Mouse (Mus musculus): Measurements from ENCODE around the gene Zfp609.

The Zfp609 gene

GRCm38 (mm10) chr9:65771011-65771664, 56.2 kb downstream of the Zfp609 start:
- in situ Hi-C loops (cut with MboI, MseI), result no loop called here

- in situ Hi-C loops (cut with MboI, MseI), result no loop called here
Measured at GRCm38 (mm10) chr9:65762728-65763127, 64.6 kb downstream of the Zfp609 start.

DNA sequence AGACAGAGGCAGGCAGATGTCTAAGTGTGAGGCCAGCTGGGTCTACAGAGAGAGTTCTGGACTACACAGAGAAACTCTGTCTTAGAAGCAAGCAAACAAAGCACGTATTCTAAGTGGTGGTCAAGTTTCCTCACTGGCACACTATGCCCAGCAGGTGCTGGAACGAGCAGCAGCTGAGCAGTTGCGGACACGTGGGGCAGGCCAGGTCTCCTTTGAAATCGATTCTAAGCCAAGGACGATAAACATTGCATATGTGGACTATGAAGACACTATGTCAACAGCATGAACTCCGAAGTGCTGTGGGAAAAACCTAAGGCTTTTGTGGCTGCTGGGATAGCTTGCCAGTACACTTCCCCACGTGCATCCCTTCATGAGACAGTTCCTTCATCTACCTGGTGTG, 67.4 kb downstream of the Zfp609 start:
- in situ Hi-C loops (cut with MboI, MseI), result no loop called here

DNA sequence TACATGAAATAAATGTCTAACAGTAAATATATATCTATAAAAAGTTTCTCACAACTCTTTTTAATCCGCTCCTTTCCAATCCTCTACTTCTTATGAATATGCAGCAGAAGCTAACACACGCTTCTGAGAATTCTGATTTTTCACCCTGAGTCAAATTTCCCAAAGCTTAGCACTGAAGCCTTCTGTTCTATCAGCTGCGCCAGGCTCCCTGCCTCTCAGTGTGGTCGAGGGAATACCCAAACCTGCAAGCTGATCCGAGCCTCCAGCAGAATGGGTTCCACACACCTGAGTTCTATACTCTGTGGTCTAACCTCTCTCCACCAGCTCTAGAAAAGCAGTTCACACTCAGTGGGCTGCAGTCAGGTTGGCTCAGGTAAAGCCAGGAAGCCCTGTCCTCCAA, 68.1 kb downstream of the Zfp609 start:
- in situ Hi-C loops (cut with MboI, MseI), result no loop called here

- in situ Hi-C loops (cut with MboI, MseI), result no loop called here
Measured at GRCm38 (mm10) chr9:65757826-65758225, 69.5 kb downstream of the Zfp609 start.

- in situ Hi-C loops (cut with MboI, MseI), result no loop called here
Measured at GRCm38 (mm10) chr9:65755673-65756375, 71.5 kb downstream of the Zfp609 start.

DNA sequence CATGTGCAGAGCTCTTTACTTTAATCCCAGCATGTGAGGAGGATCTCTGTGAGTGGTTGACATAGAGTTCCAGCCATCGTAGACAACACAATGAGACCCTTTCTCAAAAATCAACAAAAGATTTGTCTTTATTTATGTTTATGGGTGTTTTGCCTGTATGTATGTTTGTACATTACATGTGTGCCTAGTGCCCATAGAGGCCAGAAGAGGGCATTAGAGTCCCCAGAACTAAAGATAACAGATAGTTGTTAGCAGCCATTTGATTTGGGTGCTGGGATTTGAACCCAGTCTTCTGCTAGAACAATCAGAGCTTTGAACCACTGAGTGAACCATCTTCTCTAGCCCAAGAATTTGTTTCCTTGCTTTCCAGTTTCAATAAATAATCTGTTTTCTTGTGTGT, 72.2 kb downstream of the Zfp609 start:
- in situ Hi-C loops (cut with MboI, MseI), result no loop called here

DNA sequence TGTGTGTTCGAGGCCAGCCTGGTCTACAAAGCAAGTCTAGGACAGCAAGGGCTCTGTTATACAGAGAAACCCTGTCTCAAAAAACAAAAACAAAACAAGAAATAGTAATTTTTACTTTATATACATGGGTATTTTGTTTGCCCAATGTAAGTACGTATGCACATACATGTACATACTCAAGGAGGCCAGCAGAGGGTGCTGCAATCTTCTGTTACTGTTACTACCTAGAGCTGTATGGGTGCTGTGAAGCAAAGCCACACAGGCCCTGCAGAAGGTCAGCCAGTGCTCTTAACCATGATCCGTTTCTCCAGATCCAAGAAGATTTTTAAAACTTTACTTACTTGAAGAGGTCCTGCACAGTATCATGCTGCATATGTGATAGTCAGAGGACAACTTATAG, 74.7 kb downstream of the Zfp609 start:
- in situ Hi-C loops (cut with MboI, MseI), result no loop called here

DNA sequence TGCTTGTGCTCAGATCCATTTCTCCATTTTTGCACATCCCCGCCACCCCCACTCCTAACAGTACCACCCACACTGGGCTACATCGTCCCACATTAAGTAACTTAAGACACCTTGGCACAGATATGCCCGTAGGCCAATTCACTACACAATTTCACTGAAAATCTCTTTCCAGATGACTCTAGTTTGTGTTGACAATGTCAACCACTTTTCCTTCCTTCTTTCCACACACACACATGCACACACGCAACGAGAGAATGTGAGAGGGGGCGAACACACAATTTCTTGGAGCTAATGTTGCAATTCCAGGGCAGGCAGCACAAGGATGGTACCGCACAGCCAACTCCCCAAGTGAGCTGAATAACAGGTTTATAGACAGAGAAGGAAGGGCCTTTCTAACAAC, 75.5 kb downstream of the Zfp609 start:
- in situ Hi-C loops (cut with MboI, MseI), result no loop called here

- in situ Hi-C loops (cut with MboI, MseI), result loop anchor here (5.0 kb wide), 1 partner anchor 99 kb away; no protein-coding TSS in a partner anchor
Measured at GRCm38 (mm10) chr9:65748102-65748501, 79.3 kb downstream of the Zfp609 start.

DNA sequence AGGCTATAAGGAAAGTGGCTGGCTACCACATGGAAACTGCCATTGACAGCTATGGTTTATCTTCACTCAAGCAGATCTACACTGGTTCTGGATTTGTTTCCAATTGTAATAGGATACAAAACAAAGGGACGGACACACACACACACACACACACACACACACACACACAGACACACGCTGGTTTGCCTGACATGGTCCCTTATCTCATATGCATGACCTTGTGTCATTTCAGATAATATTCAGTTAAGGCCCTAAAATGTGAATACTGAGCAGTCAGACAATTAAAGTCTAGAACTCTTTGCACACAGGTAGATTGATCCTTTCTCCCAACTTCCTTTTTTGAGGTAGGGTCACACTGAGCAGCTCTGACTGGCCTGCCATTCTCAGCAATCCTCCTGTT, 80.9 kb downstream of the Zfp609 start:
- in situ Hi-C loops (cut with MboI, MseI), result loop anchor here (5.0 kb wide), 1 partner anchor 101 kb away; no protein-coding TSS in a partner anchor

DNA sequence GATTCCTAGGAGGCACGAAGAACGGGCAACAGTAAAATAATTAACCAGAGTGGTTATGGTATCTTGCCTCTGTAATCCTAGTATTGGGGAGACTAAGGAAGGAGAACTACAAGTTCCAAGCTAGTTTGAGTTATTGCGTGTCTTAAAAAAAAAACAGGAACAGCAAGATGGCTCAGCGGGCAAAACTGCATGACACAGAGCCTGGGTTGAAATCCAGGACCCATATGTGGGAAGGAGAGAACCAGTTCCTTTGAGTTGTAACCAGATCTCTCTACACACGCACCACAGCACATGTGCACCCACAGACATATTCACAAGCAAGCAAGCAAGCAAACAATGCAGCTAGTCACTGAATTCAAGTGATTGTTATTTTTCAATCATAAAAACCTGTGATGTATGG, 81.9 kb downstream of the Zfp609 start:
- in situ Hi-C loops (cut with MboI, MseI), result loop anchor here (5.0 kb wide), 1 partner anchor 102 kb away; no protein-coding TSS in a partner anchor

DNA sequence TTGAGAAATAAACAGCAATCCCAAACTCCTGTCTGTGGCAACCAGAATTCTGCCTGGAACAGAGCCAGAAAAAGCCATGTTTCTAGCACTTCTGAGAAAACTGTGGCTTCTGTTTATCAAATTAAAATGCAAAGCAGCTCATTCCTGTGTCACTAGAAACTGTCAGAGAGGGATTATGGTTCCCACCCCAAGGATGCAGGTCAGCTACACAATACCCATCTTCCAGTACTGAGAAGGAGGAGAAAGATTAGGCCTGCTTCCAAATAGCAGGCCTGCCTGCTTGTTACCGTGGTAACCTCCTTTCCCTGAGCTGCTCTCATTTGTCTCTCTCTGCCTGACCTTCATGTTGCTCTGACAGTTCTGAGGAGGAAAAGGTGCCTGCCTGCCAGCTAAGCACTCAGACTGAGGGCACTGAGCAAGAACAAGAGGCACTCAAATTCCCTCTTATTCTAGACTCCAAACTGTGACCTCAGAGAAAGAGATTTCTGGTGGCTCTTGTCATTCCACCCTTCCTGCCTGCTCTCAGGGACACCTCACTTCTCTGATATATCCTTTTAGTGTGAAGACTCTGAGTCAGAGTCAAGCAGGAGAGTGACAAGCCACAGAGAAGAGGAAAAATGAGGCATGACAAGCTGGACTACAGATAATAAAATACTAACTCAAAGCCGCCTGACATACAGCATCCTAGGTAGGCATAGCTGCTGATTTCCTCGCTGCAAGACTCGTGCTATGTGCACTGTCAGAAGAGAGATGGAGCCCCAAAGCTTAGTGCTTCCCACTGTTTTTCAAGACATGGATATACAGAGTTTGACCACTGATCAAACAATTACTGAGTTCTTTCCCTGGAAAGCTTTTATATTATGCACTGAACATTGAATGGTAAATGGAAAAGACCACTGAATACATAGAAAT, 82.9 kb downstream of the Zfp609 start:
- in situ Hi-C loops (cut with MboI, MseI), result loop anchor here (5.0 kb wide), 1 partner anchor 103 kb away; no protein-coding TSS in a partner anchor

DNA sequence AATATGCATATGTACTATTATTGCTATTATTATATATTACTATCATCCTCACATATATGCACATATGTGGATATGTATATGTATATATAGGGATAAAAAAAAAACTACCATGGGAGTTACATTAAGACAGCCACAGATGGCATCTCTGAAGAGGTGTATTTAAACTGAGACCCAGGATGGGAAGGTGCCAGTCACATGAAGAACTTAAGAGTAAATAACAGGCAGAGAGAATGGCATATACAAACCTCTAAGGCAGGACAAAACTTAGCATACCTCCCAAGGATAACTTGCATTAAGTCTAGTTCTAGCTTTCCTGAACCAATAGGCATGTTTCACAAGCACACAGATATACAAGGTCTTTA, 83.6 kb downstream of the Zfp609 start:
- in situ Hi-C loops (cut with MboI, MseI), result no loop called here

DNA sequence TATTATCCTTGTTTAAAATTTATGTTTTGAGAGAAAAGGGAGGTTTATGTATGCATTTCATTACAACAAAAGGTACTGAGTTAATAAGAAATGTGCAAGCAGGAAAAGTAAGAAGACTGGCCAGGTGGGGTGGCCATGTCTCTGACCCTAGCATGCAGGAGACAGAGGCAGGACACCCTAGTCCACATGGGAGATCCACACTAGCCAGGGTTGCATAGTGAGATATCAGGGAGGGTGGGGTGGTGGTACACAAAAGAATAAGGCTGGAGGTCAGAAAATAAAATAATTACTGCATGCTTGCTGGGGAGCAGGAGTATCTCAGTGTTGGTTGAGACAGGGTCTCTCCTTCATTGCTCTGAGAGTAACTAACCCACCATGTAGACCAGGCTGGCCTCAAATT, 84.0 kb downstream of the Zfp609 start:
- in situ Hi-C loops (cut with MboI, MseI), result no loop called here

DNA sequence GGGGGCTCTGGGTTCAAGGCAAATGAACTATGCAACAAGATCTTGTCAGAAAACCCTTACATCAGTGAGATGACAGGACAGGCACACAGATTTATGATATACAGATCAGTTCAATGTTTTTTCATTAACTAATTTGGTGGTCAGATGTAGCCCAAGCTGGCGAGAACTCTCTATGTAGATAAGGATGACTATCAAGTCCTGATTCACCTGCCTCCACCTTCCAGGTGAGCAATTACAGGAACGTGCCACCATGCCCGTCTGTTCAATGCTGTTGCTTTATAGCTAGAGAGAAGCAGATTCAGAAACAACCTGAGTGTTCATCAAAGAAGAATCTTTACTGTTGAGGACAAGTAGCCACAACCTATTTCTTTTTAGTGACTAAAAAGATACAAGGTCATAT, 84.6 kb downstream of the Zfp609 start:
- in situ Hi-C loops (cut with MboI, MseI), result no loop called here

DNA sequence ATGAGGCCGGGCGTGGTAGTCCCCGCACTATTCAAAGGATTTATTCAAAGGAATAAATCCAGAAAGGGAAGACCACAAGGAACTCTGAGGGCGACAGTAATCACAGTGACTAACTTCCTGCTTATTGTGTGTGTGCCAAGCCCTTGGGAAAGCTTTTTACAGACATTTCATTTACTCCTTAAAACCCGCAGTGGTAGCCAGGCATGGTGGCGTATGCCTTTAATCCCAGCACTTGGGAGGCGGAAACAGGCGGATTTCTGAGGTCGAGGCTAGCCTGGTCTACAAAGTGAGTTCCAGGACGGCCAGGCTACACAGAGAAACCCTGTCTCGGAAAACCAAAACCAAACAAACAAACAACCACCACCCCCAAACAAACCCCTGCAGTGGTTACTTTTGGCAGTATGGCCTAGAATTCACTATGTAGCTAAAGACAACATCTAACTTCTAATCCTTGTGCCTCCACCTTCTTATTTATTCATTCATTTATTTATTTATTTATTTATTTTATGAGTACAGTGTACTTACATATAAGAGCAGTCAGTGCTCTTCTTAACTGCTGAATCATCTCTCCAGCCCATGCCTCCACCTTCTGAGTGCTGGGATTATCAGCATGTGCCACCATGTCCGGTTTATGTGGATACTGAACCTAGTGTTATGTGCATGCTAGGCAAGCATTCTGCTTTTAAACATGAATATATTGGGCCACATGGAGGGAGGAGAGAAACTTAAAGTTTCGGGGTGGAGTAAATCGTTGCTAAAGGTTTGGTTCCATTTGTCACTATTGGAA, 86.1 kb downstream of the Zfp609 start:
- in situ Hi-C loops (cut with MboI, MseI), result no loop called here

DNA sequence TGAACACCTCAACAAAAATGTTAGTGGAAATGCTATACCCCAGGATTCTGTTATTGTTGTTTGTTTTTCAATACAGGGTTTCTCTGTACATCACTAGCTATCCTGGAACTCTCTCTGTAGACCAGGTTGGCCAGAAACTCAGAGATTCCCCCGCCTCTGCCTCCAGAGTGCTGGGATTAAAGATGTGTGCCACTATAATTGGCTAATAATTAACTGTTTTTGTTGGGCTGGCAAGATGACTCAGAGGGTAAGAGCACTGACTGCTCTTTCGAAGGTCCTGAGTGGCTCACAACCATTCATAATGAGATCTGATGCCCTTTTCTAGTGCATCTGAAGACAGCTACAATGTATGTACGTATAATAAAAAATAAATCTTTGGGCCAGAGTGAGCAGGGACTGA, 92.4 kb downstream of the Zfp609 start:
- in situ Hi-C loops (cut with MboI, MseI), result no loop called here

GRCm38 (mm10) chr9:65728588-65728987, 98.8 kb downstream of the Zfp609 start:
- in situ Hi-C loops (cut with MboI, MseI), result loop anchor here (10.0 kb wide), 1 partner anchor 946 kb away; no protein-coding TSS in a partner anchor

DNA sequence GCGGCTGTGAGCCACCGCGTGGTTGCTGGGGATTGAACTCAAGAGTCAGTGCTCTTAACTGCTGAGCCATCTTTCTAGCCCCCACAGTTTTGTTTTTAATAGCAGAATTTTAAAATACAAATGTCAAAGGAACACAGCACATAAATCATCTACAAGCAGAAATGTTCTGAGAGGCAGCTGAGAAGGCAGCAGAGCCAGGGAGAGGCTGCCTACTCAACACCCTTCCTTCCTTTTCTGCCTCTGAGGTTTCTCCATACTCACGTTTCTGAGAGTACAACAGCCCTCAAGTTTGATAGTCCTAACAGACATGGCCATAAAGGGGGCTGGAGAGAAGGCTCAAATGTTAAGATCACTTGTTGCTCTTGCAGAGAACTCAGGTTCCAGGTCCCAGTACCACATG, 99.9 kb downstream of the Zfp609 start:
- in situ Hi-C loops (cut with MboI, MseI), result loop anchor here (10.0 kb wide), 1 partner anchor 947 kb away; no protein-coding TSS in a partner anchor

DNA sequence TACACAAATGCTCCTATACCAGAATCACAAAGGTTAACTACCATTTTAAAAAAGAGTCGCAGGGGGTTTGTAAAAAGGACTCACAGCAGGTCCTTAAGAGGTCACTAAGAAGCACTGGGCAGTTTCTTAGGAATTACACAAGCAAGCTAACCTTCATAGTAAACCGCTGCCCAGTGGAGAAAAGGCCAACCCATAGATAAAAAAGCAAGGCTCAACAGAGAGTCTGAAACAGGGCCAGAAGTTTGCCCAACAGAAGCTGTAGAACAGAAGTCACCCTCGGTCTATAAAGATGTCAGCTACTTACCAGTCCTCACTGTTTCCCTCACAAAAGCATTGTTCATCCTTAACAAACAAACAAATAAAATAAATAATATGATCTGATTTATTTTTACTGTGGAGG, 100.9 kb downstream of the Zfp609 start:
- in situ Hi-C loops (cut with MboI, MseI), result loop anchor here (10.0 kb wide), 1 partner anchor 948 kb away; no protein-coding TSS in a partner anchor

Data from T-helper 2 cell (primary cell).